Mouse (Mus musculus): Measurements from ENCODE around the gene Bach2. TPM values are rescaled to one million over a fixed set of nuclear protein-coding genes. Genes with fewer than 3 reads are reported as not detected.

Bach2 gene
- total RNA-seq, 2 experiments from 2014 or later = 1.3 TPM; not detected in 1

DNA sequence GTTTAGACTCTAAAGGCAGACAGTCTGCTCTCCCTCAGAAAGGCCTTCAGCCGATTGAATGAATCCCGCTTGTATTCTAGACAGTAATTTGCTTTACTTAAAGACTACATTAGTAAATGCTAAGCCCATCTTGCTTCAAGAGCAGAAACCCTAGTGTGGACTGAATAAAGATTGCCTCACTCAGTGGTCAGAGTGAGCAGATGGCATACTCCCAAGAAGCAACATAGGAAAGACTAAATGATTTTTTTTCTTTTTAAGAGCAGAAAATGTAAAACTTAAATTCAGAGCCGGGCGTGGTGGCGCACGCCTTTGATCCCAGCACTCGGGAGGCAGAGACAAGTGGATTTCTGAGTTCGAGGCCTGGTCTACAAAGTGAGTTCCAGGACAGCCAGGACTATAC lies 169.9 kb downstream of the Bach2 start:
- ATAC-seq (replicated peaks; ENCODE audit: low FRiP score, poor library complexity, severe bottlenecking) = no peak

DNA sequence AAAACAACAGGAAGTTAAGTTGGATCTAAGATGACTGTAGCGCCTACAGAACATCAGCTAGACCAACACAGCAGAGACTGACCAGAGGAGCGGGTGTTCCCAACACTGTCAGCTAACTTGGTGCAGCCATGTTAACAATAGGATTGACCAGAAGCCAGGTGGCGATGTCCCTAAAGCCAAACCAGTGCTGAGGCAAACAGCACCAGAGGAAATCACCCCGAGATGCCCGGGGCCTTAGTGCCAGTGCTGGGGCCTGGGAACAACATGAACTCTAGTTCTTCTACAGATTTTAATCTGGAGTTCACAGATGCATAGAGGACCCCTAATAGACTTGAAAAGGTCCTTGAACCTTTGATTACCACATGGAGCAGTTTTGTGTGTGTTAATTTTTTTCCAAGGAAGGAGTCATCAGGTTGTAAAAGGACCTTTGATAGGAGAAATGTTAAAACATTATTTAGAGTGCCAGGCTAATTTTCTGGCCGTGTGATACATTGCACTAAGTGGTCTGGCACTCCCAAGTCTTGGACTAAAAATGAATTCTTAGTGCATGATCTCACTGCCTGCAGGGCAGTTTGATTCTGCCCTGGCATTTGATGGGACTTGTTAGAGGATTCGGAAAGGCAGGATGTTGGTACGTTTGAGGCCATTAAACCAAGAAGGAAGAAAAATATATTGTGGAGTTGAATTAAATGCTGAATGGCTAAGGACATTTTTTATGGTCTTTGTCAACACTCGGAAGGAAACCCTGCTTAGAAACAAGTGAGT lies 170.7 kb downstream of the Bach2 start:
- no peak for ATAC-seq (replicated peaks; ENCODE audit: low FRiP score, poor library complexity, severe bottlenecking)

DNA sequence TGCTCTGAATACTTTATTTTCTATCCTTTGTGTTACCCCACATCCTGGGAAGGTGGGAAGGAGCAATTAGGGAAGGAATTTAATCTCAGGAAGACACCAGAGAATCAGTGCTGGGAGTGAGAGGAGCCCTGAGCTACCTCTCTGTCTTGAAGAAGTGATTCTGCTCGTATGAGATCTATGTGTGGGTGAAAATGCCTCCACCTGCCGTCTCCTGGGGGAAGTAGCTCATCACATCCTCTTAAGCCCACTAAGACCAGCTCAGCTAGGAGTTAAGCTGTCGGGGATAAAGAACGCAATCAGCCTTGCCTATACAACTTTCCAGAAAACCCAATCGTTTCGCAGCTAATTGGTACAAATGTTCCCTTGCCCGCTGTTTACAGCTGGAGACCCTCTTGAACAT lies 174.5 kb downstream of the Bach2 start:
- ATAC-seq (replicated peaks; ENCODE audit: low FRiP score, poor library complexity, severe bottlenecking) = no peak

DNA sequence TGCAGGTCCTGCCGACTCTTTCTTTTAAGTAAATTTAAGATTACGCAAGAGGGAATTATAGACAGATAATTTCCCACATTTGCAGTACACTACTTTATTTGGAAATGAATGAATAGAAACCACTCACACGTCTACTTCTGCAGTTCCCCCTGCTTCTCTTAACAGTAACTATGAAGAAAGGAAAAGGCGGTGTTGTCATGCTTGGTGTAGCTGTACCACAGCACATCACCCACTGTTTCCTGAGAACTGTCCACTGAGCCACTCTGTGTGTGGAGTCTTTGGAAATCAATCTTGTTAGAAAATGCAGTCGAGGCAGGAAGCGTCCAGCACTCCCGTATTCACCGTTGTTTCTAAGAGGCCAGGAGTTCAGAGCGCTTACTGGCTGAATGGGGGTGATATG lies 174.9 kb downstream of the Bach2 start:
- no peak for ATAC-seq (replicated peaks; ENCODE audit: low FRiP score, poor library complexity, severe bottlenecking)

DNA sequence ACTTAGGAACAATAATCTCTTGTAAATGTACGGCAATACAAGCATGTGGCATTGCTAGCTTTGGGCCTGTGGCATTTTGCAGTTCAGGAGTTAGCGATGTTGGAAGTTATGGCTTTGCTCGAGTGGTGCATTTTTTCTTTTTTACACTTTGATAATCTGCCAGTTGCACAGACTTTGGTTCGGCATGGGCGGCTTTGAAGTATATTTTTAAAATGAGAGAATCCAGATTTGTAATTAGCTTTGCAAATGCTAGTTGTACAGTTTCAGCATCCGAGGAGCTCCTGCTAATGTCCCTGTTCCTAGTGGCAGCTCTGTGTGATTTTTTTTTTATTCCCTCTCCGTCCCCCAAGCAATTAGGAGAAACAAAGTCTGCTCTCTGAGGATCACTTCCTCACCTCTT lies 176.4 kb downstream of the Bach2 start:
- ATAC-seq (replicated peaks; ENCODE audit: low FRiP score, poor library complexity, severe bottlenecking) = no peak

GRCm38 (mm10) chr4:32417939-32418338 lies 179.3 kb downstream of the Bach2 start:
- ATAC-seq (replicated peaks; ENCODE audit: low FRiP score, poor library complexity, severe bottlenecking) = no peak

DNA sequence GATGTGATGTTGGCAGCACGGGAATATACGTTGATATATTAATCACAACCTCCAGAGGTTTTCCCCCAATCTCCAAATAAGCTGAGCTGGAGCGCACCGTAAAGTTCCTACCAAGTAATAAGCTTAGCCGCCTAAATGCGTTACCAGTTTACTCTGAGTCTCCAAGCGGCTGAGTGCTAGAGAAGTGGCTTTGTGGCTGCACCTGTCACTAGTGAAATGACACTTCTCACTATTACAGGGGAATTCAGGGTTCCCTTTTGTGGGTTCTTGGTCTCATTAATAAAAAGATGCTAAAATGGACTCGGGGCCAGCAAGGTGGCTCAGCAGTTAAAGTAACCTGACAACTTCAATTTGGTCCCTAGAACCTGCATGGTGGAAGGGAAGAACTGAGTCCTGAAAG lies 183.0 kb downstream of the Bach2 start:
- ATAC-seq (replicated peaks; ENCODE audit: low FRiP score, poor library complexity, severe bottlenecking) = no peak

GRCm38 (mm10) chr4:32422427-32422826 lies 183.8 kb downstream of the Bach2 start:
- ATAC-seq (replicated peaks; ENCODE audit: low FRiP score, poor library complexity, severe bottlenecking) = no peak

DNA sequence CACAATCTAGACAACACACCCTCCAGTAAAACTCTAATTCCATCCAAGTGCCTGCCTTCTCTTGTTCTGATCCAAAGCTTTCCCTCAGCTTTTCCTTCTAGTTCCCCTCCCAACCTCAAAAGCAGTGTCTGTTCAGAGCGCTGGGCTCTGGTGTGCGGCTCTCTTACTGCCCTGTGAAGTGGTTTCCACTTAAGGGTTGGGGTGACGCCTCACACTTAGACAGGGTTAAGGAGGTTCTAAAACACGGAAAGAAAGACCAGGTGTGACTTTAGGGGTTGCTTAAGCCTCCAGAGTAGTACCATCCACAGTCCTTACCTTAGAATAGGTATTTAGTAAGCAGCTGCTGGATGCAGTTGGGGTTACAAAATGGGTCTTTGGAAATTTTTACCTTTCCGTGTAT lies 185.1 kb downstream of the Bach2 start:
- ATAC-seq (replicated peaks; ENCODE audit: low FRiP score, poor library complexity, severe bottlenecking) = no peak

- ATAC-seq (replicated peaks; ENCODE audit: low FRiP score, poor library complexity, severe bottlenecking) = no peak
Observed at GRCm38 (mm10) chr4:32424434-32424833, 185.8 kb downstream of the Bach2 start.

DNA sequence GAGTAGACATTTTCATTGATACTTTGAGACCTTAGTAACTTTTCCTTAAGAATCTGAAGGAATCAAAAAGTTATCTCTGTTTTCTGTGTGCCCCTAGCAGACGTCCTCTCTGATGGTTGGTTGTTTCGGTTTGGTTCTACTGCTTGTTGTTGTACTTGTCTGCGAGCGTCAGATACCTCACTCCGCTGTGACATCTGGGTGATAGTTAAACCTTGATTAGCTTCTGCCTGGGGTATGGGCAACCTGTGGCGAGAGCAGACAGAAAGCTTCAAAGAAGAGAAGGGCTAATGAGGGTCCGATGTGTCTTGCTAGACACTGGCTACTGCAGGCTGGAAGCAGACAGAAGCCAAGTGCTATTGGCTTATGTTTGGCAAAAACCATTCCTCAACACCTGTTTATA lies 186.5 kb downstream of the Bach2 start:
- ATAC-seq (replicated peaks; ENCODE audit: low FRiP score, poor library complexity, severe bottlenecking) = no peak

GRCm38 (mm10) chr4:32425641-32426040 lies 187.0 kb downstream of the Bach2 start:
- no peak for ATAC-seq (replicated peaks; ENCODE audit: low FRiP score, poor library complexity, severe bottlenecking)

- ATAC-seq (replicated peaks; ENCODE audit: low FRiP score, poor library complexity, severe bottlenecking) = no peak
Observed at GRCm38 (mm10) chr4:32426779-32427577, 188.4 kb downstream of the Bach2 start.

DNA sequence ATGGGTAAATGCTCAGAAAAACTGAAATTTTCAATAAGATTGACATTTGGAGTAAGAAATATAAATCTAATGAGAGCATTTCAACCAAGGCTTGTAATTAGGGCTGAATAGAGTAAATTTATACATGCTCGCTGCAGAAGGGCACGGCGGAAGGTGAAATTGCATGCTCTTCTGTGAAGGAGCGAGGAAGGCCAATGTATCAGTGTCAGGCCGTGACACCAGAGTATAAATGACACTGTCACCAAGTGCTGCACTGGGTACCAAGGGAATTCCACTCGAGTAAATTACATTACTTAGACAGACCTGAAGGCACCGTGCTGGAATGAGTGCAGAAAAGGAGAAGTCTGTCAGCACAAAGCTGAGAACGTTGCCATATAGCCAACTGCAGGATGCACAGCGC lies 190.1 kb downstream of the Bach2 start:
- ATAC-seq (replicated peaks; ENCODE audit: low FRiP score, poor library complexity, severe bottlenecking) = no peak

- ATAC-seq (replicated peaks; ENCODE audit: low FRiP score, poor library complexity, severe bottlenecking) = no peak
Observed at GRCm38 (mm10) chr4:32430136-32430535, 191.5 kb downstream of the Bach2 start.

- ATAC-seq (replicated peaks; ENCODE audit: low FRiP score, poor library complexity, severe bottlenecking) = no peak
Observed at GRCm38 (mm10) chr4:32430981-32431380, 192.4 kb downstream of the Bach2 start.

GRCm38 (mm10) chr4:32432271-32432781 lies 193.7 kb downstream of the Bach2 start:
- no peak for ATAC-seq (replicated peaks; ENCODE audit: low FRiP score, poor library complexity, severe bottlenecking)

GRCm38 (mm10) chr4:32432945-32433344 lies 194.3 kb downstream of the Bach2 start:
- ATAC-seq (replicated peaks; ENCODE audit: low FRiP score, poor library complexity, severe bottlenecking) = no peak

GRCm38 (mm10) chr4:32434612-32435011 lies 196.0 kb downstream of the Bach2 start:
- ATAC-seq (replicated peaks; ENCODE audit: low FRiP score, poor library complexity, severe bottlenecking) = no peak

GRCm38 (mm10) chr4:32439974-32440739 lies 201.6 kb downstream of the Bach2 start:
- no peak for ATAC-seq (replicated peaks; ENCODE audit: low FRiP score, poor library complexity, severe bottlenecking)
